Mouse (Mus musculus) adrenal gland, adult 18-20 months (tissue): ENCODE data around the gene Pvr. TPM values are rescaled to one million over a fixed set of nuclear protein-coding genes. Genes with fewer than 3 reads are reported as not detected.

Experiments
- DNase-seq, 2 experiments: peaks; one replicate each; pipeline ENCODE4 v3.0.0; 2021 to 2022; ENCODE audit warnings: low spot score in 2 of 2
- long read RNA-seq, 2 experiments: library from polyadenylated mRNA; stranded (forward); transcript quantifications; one replicate each; pipeline ENCODE4 v2.0.0; 2021
- total RNA-seq, 2 experiments: library from RNA; stranded (reverse); gene quantifications; 1 replicate in 1 of 2; 2 replicates in 1 of 2; pipeline ENCODE4 v1.2.3; 2021

Pvr gene
- 10 to 100 TPM; 20.8 to 32.4 TPM for total RNA-seq
- long read RNA-seq, experiment 1, partial matches to known transcripts = 0 of 6 reads
- long read RNA-seq, experiment 1, other reads (novel, unspliced or antisense) = 1 of 6 reads
- long read RNA-seq, experiment 2, partial matches to known transcripts = 0 of 1 reads
- long read RNA-seq, experiment 2, other reads (novel, unspliced or antisense) = 1 of 1 reads

- DNase-seq = peak; percentile 72 to 78
Observed at GRCm38 (mm10) chr7:19920506-19921261, at the start of gene Pvr. Pvr (minus strand) TSS chr7:19921160.

DNA sequence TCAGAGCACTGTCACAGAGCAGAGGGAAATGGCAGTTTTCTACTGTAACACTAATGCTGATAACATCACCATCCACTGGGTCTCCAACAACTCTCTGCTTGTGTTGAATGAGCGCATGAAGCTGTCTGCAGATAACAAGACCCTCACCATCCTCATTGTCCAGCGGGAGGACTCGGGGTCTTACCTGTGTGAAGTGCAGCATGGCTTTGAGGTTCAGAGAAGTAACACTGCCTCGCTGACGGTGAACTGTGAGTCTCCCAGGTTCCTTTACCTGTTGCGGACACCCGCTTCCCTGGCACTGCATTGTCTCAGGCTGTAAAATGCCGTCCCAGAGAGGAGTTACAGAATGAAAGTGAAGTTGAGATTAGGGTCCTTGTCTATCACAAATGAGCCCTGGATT lies 49.2 kb upstream of the Pvr start:
- DNase-seq = no peak

DNA sequence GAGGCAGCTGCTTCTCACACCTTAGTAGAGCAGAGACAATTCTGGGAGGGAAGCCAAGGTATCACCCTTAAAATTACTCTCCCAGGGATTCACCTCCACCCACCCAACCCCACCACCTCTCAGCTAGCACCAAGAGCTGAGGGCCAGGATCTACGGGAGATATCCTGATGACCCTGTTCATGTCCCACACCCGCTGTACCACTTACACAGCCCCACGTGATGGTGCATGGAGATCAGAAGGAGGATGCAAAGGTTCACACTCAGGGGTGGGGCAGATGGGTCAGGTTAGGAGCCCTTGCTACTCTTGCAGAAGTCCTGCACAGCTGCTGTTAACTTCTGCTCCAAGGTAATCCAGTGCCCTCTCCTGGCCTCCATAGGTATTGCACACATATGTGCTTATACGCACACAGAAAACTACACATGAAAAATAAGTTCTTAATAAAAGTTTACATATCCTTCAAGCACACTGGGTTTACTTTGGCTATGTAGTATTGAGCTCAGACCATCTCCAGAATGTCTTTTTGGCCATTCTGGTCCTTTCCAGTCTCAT lies 48.7 kb upstream of the Pvr start:
- no peak for DNase-seq

GRCm38 (mm10) chr7:19969106-19969505 lies 48.1 kb upstream of the Pvr start:
- no peak for DNase-seq

DNA sequence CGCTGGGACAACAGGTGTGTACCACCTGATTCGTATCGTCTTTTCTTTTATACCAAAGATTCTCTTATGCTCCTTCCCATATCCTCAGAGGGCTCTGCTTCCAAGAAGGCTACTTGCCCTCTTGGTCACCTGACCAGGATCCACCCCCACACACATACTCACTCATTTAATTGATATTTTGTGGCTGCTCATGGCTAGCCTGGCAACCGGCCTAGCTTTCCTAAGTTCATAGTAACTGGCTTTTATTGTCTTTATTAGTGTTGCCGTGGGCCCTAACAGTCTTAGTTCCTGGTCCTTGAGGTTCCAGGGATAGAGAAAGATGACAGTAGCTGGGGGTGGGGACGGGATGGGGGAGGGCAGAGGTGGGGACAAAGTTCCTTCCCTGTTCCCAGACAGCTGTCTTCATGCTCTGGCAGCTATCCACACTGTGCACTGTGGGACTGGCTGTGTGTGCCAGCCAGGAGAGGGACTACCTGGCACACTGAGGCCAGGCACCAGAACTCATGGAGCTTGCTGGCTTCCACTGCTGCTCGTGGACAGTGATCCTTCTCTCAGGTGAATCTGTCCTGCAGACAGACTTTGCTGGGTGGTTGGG lies 44.1 kb upstream of the Pvr start, which contains the start of gene Ceacam20:
TSS of gene Ceacam20 (plus strand) at position 428 of the 595 bp plus-strand sequence.
- no peak for DNase-seq

DNA sequence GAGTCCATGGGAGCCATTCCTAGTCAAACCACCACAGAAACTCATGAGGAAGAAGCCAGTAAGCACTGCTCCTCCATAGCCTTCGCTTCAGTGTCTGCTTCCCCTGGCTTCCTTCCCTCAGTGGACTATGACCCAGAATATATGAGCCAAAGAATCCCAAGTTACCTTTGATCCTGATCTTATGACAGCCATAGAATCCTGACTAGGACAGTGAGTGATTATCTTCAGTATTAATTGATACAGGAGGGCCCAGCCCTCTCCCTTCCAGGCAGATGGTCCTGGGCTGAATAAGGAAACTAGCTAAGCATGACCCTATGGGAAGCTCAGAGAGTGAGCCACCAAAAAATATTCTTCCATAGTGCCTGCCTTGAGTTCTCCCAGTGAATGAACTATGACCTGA lies 41.5 kb upstream of the Pvr start:
- DNase-seq = no peak

GRCm38 (mm10) chr7:19956341-19956781 lies 35.4 kb upstream of the Pvr start:
- peak; percentile 90 to 91 for DNase-seq

DNA sequence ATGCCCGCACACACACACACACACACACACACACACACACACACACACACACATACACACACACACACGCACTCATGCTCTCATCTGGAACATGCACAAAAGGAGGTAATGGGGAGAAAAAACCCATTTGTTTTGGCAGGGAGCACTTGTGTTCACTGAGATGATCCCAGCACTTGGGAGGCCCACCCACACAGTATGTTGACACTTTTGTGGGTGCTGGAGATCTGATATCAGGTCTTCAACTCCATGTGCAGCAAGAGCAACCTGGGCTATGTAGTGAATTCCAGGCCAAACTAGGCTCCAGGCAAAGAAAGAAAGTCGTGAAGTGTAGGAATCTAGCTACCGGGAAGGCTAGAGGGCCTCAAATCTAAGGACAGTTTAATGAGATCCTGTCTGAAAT lies 34.9 kb upstream of the Pvr start:
- DNase-seq = no peak

GRCm38 (mm10) chr7:19953054-19953453 lies 32.1 kb upstream of the Pvr start:
- DNase-seq = no peak

- DNase-seq = peak; percentile 34 to 35
Observed at GRCm38 (mm10) chr7:19952320-19952986, 31.5 kb upstream of the Pvr start.

GRCm38 (mm10) chr7:19950589-19950988 lies 29.6 kb upstream of the Pvr start, which contains the start of gene Igsf23:
Igsf23 (minus strand) TSS chr7:19950756.
- no peak for DNase-seq

- DNase-seq = no peak
Observed at GRCm38 (mm10) chr7:19949996-19950395, 29.0 kb upstream of the Pvr start.

- DNase-seq = no peak
Observed at GRCm38 (mm10) chr7:19948956-19949355, 28.0 kb upstream of the Pvr start.

- no peak for DNase-seq
Observed at GRCm38 (mm10) chr7:19945821-19946515, 25.0 kb upstream of the Pvr start.

DNA sequence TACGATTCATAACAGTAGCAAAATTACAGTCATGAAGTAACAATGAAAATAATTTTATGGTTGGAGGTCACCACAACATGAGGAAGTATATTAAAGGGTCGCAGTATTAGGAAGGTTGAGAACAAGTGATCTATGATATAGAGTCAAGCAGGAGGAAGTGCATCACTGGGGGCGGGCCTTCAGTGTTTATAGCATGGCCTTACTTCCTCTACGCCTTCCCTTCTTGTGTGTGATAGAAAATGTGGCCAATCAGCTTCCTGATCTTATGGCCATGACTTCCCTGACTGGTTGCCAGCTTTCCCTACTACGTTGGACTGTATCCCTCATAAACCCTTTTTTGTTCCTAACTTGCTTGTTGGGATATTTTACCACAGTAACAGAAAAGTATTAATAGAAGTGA lies 24.2 kb upstream of the Pvr start:
- no peak for DNase-seq

DNA sequence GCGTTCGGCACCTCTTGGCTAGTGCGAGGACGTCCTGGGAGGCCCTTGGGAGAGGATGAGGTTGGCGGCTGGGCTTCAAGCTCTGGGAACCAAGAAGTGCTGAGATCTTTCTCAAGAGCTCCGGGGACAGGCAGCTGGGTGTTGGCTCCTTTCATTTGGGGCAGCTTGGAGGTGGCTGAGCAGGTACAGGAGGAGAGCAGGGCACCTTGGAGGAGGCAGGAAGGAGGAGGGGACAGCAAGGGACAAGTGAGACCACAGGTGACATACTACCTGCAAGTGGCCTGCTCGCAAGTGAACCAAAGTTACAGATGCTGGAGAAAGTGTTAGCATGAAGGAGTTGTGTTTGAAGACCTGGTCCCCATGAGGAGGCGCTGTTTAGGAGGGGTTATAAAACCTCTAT lies 23.7 kb upstream of the Pvr start:
- no peak for DNase-seq

DNA sequence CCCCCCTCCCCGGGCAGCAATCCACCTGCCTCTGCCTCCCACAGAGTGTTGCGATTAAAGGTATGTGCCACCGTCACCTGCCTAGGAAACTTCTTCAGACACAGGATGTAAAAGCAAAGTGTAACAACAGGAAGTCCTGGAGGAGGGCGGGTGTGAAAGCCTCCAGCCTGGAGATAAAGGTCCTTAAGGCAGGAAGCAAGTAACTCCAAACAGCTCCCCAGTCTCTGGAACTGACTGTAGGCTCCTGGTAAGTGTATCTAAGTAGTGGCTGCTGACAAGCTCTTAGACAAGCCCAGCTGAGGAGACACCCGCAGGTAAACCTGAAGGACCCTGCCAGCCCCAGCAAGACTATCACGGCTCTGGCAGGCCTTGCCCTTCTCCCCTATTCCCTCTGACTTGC lies 19.3 kb upstream of the Pvr start:
- DNase-seq = no peak

DNA sequence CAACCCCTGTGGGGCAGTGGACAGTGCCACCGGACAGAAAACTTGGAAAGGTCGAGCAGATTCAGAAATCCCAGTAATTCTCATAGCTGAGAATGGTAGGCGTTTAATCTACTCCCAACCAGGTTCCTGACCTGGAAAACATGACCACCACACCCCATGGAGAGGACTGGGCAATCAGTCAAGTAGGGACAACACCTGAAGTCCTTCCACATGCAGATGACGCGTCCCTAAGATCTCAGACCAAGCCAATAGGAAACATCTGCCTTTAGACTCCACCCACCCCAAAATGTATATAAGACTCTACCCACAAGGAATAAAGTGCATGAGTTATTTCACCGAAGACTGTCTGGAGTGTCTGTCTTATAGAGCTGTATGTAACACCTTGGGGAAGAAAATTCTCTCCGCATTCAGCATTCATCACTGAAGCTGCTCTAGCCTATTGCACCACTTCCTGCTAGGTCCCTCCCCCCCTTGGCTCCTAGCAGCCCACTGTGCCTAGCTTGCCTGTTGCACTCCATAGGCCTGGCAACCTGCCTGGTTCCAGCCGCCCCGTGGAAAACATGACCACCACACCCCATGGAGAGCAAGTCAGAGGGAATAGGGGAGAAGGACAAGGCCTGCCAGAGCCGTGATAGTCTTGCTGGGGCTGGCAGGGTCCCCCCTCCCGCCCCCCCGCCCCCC lies 18.7 kb upstream of the Pvr start:
- DNase-seq = peak; percentile 31 to 69

GRCm38 (mm10) chr7:19937229-19937821 lies 16.4 kb upstream of the Pvr start:
- DNase-seq = no peak

GRCm38 (mm10) chr7:19935961-19936360 lies 15.0 kb upstream of the Pvr start:
- DNase-seq = no peak
